9 mouse cellular contexts compared by ENCODE assay signal in genomic region chr2:33558233-33558632, GRCm38 (mm10).
DNase-seq lines count a peak whose midpoint lies in the region; ATAC-seq and TF ChIP-seq lines count a peak whose summit lies in the region.
"Had no signal": no experiment of that assay in that cellular context is flagged by ENCODE, and none has a peak within 500 bp of the region (broad histone marks: within the 10 kb centered on the region; RNA-seq: fewer than 3 reads in every experiment).

No protein-coding gene starts in this region.

- no peaks in the 10 kb centered on the region for H3K9me3 ChIP-seq in intestine, postnatal 0 days (ENCODE audit: control insufficient read depth)
- no peaks in the 10 kb centered on the region for H3K9me3 ChIP-seq in intestine, embryonic 15.5 days
- no peaks in the 10 kb centered on the region for H3K9me3 ChIP-seq in midbrain, embryonic 13.5 days
- H3K9me3 ChIP-seq: neural tube, embryonic 12.5 days had no signal

- no peaks in the 10 kb centered on the region for H3K36me3 ChIP-seq in intestine, postnatal 0 days (ENCODE audit: control insufficient read depth, insufficient read depth)
- no peaks in the 10 kb centered on the region for H3K36me3 ChIP-seq in intestine, embryonic 15.5 days
- no peaks in the 10 kb centered on the region for H3K36me3 ChIP-seq in midbrain, embryonic 13.5 days
- H3K36me3 ChIP-seq: neural tube, embryonic 12.5 days had no signal

- H3K27me3 ChIP-seq in intestine, postnatal 0 days (replicated peaks; ENCODE audit: control insufficient read depth, insufficient read depth, low read length) = peaks cover 16% of the 10 kb centered on the region; the same call in 1 of the 2 replicates
- H3K27me3 ChIP-seq in intestine, embryonic 15.5 days (replicated peaks) = no peaks in the 10 kb centered on the region; the same call in 1 of the 2 replicates
- H3K27me3 ChIP-seq in midbrain, embryonic 13.5 days = peaks cover 63% of the 10 kb centered on the region

- TF ChIP-seq CTCF in intestine, postnatal 0 days (IDR thresholded peaks at IDR 0.05; ENCODE audit: low read depth) = peak; percentile 99

- intact Hi-C loops in heart, postnatal 14 days (cut with DNase I) = loop anchor here (1.0 kb wide), 1 partner anchor 71 kb away; no protein-coding TSS in a partner anchor

- ATAC-seq in intestine, postnatal 0 days = no peak
- ATAC-seq in intestine, embryonic 15.5 days = no peak
- peak; percentile 66 for ATAC-seq in midbrain, embryonic 13.5 days

- no peaks in the 10 kb centered on the region for H3K4me1 ChIP-seq in intestine, postnatal 0 days (replicated peaks; ENCODE audit: control insufficient read depth, insufficient read depth, low read length)
- H3K4me1 ChIP-seq in intestine, embryonic 15.5 days (replicated peaks) = peaks cover 6% of the 10 kb centered on the region; the same call in 1 of the 2 replicates
- H3K4me1 ChIP-seq in midbrain, embryonic 13.5 days (replicated peaks) = peaks cover 19% of the 10 kb centered on the region

- H3K4me2 ChIP-seq in intestine, postnatal 0 days (replicated peaks; ENCODE audit: low read depth) = no peak overlapping the region
- no peak overlapping the region for H3K4me2 ChIP-seq in intestine, embryonic 15.5 days (replicated peaks)
- H3K4me2 ChIP-seq in midbrain, embryonic 13.5 days (replicated peaks) = no peak overlapping the region
- H3K4me2 ChIP-seq: neural tube, embryonic 12.5 days had no signal

- no peak overlapping the region for H3K4me3 ChIP-seq in intestine, postnatal 0 days (ENCODE audit: low read depth, low read length)
- H3K4me3 ChIP-seq in intestine, embryonic 15.5 days (replicated peaks) = no peak overlapping the region
- H3K4me3 ChIP-seq in midbrain, embryonic 13.5 days (replicated peaks) = no peak overlapping the region
- H3K4me3 ChIP-seq: neural tube, embryonic 12.5 days had no signal

- H3K27ac ChIP-seq in intestine, postnatal 0 days (ENCODE audit: low read depth, low read length) = no peak overlapping the region
- H3K27ac ChIP-seq in intestine, embryonic 15.5 days = no peak overlapping the region
- no peak overlapping the region for H3K27ac ChIP-seq in midbrain, embryonic 13.5 days
- H3K27ac ChIP-seq: neural tube, embryonic 12.5 days had no signal

- WGBS in intestine, postnatal 0 days = 8% methylated on average over 6 of the region's 6 CpGs
- WGBS in intestine, embryonic 15.5 days = 2% methylated on average over 6 of the region's 6 CpGs
- 7% methylated on average over 6 of the region's 6 CpGs for WGBS in midbrain, embryonic 13.5 days

- DNase-seq in adrenal gland, postnatal 10 days = peak; percentile 85
- peak; percentile 71 for DNase-seq in embryo, embryonic 11.5 days (ENCODE audit: low read depth, low spot score)
- peak; percentile 77 to 84 for DNase-seq in heart, postnatal 14 days
- DNase-seq in left cerebral cortex, adult 18-20 months (ENCODE audit: low spot score in 2 of 2) = peak; percentile 81 to 82
- peak; percentile 14 to 16 for DNase-seq in spleen, postnatal 36 days (ENCODE audit: low spot score in 2 of 2)

- no peak overlapping the region for H3K9ac ChIP-seq in intestine, postnatal 0 days (ENCODE audit: low read depth, low read length)
- H3K9ac ChIP-seq in intestine, embryonic 15.5 days = no peak overlapping the region
- H3K9ac ChIP-seq in midbrain, embryonic 13.5 days (replicated peaks) = no peak overlapping the region
- H3K9ac ChIP-seq: neural tube, embryonic 12.5 days had no signal

Comparison
In these comparisons a context has a peak if more than half of its experiments do, and no peak if none do; other contexts are left out.
1. DNase-seq: peak in every context shown above with its lines; median percentile 85 in adrenal gland, postnatal 10 days; 82 in left cerebral cortex, adult 18-20 months; 80 in heart, postnatal 14 days; 71 in embryo, embryonic 11.5 days; 15 in spleen, postnatal 36 days.